Mouse (Mus musculus) kidney, adult 2 months (tissue): Measurements from ENCODE around the gene Rab37. TPM values are rescaled to one million over a fixed set of nuclear protein-coding genes. Genes with fewer than 3 reads are reported as not detected.

Source experiments
- DNase-seq: peaks from one replicate; pipeline ENCODE4 v3.0.0; 2021
- H3K27ac ChIP-seq: fragments of 200-500 bp; 2 replicates; pipeline ENCODE4 v1.5.1; 2012; ENCODE audit warnings: low read depth, low read length, control low read depth, inconsistent platforms; ENCODE audit not compliant: insufficient read depth
- H3K27me3 ChIP-seq: fragments of 200-500 bp; replicated peaks from 2 replicates; pipeline ENCODE4 v1.6.1; 2012; ENCODE audit warnings: mild to moderate bottlenecking, moderate library complexity, low read length, inconsistent platforms; ENCODE audit not compliant: control insufficient read depth, insufficient read depth
- H3K36me3 ChIP-seq: fragments of 200-500 bp; 2 replicates; pipeline ENCODE4 v1.6.1; 2012; ENCODE audit warnings: mild to moderate bottlenecking, moderate library complexity, low read length, inconsistent platforms; ENCODE audit not compliant: control insufficient read depth, insufficient read depth
- H3K4me1 ChIP-seq: fragments of 200-500 bp; 2 replicates; pipeline ENCODE4 v1.6.1; 2011; ENCODE audit warnings: low read length; ENCODE audit not compliant: control insufficient read depth, insufficient read depth
- H3K4me3 ChIP-seq: fragments of 200-500 bp; 2 replicates; pipeline ENCODE4 v1.5.1; 2011; ENCODE audit warnings: mild to moderate bottlenecking, low read depth, low read length, control low read depth; ENCODE audit not compliant: insufficient read depth
- CTCF ChIP-seq: fragments of 200-500 bp; conservative IDR thresholded peaks from 2 replicates; pipeline ENCODE4 v1.5.1; 2011; ENCODE audit warnings: low read depth, mild to moderate bottlenecking, control low read depth, low read length, moderate library complexity, mixed read lengths; ENCODE audit not compliant: insufficient read depth, insufficient read length
- POLR2A ChIP-seq: fragments of 200-500 bp; IDR thresholded peaks from one replicate; pipeline ENCODE4 v1.6.1; 2011; ENCODE audit warnings: low read depth, low read length, control low read depth
- WGBS: fragments of 180-500 bp; shearing (Covaris S2); methylation state at CpG from one replicate; pipeline ENCODE4 v1.1.7; 2018; 5-methylcytosine and 5-hydroxymethylcytosine counted together
- polyA plus RNA-seq: library from polyadenylated mRNA; depleted of rRNA; stranded (reverse); fragments of >200 nt; gene quantifications from 2 replicates; pipeline ENCODE4 v1.2.3, GENCODE M21; 2012

Rab37 gene
- polyA plus RNA-seq, 1 experiment: 1.1 TPM

DNA sequence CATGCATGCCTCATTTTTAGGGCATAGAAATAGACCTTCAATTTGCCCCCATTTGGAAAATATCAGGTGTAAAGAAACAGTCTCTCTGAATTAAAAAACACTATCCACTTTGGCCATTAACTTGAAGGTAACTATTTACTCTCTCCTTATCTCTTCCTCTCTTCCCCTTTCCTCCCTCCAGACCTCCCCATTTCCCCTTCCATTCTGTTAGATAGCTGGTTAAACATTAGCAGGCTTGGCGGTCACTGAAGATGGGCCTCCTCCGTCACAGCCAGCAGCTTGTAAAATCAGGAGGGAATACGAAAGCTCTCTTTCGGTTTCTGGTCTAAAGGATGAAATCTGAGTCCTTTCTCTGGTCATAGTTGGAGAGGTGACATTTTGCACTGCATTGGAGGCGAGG lies 15.4 kb upstream of the Rab37 start:
- no peak overlapping the region for H3K4me3 ChIP-seq
- WGBS: 40% methylated on average over 5 of the region's 5 CpGs
- H3K4me1 ChIP-seq: no peaks in the 10 kb centered on the region
- H3K27me3 ChIP-seq: no peaks in the 10 kb centered on the region
- no peak for DNase-seq
- no peaks in the 10 kb centered on the region for H3K36me3 ChIP-seq
- no peak overlapping the region for H3K27ac ChIP-seq
- no peak for TF ChIP-seq POLR2A

DNA sequence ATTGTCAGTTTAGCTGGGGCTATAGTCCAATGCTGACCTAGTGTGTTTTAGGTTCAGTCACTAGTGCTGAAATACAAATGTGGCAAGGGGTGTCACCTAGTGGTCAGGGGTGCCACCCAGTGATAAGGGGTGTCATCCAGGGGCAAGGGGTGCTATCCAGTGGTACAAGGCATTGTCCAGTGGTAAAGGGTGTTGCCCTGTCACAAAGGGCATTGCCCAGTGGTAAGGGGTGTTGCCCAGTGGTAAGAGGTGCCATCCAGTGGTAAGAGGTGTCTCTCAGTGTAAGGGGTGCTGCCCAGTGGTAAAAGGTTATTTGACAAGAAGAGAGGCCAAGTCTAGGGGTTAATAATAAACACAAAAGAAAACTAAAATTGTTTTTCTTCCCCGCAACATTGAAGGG lies 13.8 kb upstream of the Rab37 start:
- no peak for DNase-seq
- Histone ChIP-seq H3K27ac (no peak overlapping the region), H3K27me3 (no peaks in the 10 kb centered on the region), H3K36me3 (no peaks in the 10 kb centered on the region), H3K4me1 (no peaks in the 10 kb centered on the region), H3K4me3 (no peak overlapping the region)
- no peak for TF ChIP-seq POLR2A
- no peak for TF ChIP-seq CTCF
- 75% methylated on average over 1 of the region's 1 CpGs for WGBS

DNA sequence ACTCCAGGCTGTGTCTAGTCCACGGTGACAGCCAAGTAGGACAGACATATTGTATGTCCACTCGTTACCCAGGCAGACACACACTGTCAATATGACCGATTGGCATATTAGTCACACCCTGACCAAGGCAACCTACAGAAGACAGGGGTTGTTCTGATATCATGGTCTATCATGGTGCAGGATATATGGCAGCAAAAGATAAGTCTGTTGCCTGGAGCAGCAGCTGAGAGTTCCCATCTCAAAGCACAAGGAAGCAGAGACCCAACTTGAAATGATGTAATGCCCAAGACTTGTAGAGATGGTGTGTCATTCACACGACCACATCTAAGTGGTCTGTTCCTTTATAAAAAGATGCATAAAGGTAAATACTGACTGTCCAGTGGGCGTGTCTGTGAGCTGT lies 12.6 kb upstream of the Rab37 start:
- no peaks in the 10 kb centered on the region for H3K36me3 ChIP-seq
- no peaks in the 10 kb centered on the region for H3K27me3 ChIP-seq
- no peaks in the 10 kb centered on the region for H3K4me1 ChIP-seq
- TF ChIP-seq POLR2A (no peak), CTCF (no peak)
- no peak for DNase-seq
- 86% methylated on average over 5 of the region's 5 CpGs for WGBS
- no peak overlapping the region for H3K27ac ChIP-seq
- no peak overlapping the region for H3K4me3 ChIP-seq

DNA sequence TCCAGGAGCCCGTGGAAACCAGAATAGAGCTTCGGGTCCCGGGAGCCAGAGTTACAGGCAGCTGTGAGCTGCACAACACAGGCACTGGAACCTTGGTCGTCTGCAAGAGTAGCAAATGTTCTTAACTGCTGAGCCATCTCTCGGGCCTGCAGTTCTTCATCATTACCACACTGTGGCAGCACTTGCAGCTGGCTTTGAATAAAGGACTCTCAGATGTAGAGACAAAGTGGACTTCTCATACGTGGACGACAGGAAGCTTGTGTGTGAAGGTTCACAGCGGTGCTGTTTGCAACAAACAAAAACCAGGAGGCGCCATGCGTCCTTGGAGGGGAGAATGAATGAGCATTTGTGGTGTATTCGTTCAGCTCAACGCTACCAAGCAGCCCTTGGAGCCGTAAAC lies 10.3 kb upstream of the Rab37 start:
- no peak overlapping the region for H3K4me3 ChIP-seq
- H3K27ac ChIP-seq: no peak overlapping the region
- H3K36me3 ChIP-seq: no peaks in the 10 kb centered on the region
- WGBS: 32% methylated on average over 13 of the region's 13 CpGs
- no peaks in the 10 kb centered on the region for H3K4me1 ChIP-seq
- TF ChIP-seq POLR2A: no peak
- TF ChIP-seq CTCF: peak; percentile 84
- H3K27me3 ChIP-seq: no peaks in the 10 kb centered on the region
- DNase-seq: peak; percentile 59

DNA sequence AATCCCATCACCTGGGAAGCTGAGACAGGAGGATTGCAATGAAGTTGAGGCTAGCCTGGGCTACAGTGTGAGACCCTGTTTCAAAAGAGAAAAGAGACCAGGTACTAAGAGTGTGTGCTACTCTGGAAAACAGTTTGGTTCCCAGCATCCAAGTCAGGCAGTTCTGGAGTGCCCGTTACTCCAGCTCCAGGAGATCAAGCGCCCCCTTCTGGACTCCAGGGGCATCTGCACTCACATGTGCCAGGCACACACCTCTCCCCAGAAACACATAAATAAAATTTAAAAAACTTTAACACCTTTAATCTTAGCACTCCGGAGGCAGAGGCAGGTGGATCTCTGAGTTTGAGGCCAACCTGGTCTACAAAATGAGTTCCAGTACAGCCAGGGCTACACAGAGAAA lies 9.9 kb upstream of the Rab37 start:
- no peaks in the 10 kb centered on the region for H3K36me3 ChIP-seq
- WGBS: 71% methylated on average over 3 of the region's 3 CpGs

DNA sequence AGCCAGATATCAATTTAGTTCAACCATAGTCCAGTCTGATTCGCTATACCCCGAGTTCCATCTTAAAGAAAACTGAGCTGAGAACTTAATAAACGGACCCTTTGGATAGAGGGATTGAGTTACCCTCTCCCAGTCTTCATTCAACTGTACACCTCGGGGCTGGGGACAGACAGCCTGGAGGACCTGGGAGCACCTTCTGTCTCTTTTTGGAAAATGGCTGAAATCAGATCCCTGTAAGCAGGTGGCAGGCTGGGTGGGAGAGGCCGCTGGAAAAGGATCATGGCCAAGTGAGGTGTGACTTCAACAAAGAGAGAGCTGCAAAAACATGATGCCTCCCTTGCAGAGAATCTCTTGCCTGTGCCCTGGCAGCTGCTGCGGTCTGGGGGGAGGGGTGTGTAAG lies 9.0 kb upstream of the Rab37 start:
- H3K4me1 ChIP-seq: no peaks in the 10 kb centered on the region
- TF ChIP-seq POLR2A (no peak), CTCF (no peak)
- DNase-seq: no peak
- no peaks in the 10 kb centered on the region for H3K36me3 ChIP-seq
- H3K4me3 ChIP-seq: no peak overlapping the region
- H3K27ac ChIP-seq: no peak overlapping the region
- WGBS: 29% methylated on average over 6 of the region's 6 CpGs
- no peaks in the 10 kb centered on the region for H3K27me3 ChIP-seq

More for the DNA sequence above, 9.9 kb upstream of the Rab37 start:
- Histone ChIP-seq H3K27me3 (no peaks in the 10 kb centered on the region), H3K4me1 (no peaks in the 10 kb centered on the region), H3K27ac (no peak overlapping the region), H3K4me3 (no peak overlapping the region)
- DNase-seq: no peak
- TF ChIP-seq CTCF: no peak
- TF ChIP-seq POLR2A: no peak

DNA sequence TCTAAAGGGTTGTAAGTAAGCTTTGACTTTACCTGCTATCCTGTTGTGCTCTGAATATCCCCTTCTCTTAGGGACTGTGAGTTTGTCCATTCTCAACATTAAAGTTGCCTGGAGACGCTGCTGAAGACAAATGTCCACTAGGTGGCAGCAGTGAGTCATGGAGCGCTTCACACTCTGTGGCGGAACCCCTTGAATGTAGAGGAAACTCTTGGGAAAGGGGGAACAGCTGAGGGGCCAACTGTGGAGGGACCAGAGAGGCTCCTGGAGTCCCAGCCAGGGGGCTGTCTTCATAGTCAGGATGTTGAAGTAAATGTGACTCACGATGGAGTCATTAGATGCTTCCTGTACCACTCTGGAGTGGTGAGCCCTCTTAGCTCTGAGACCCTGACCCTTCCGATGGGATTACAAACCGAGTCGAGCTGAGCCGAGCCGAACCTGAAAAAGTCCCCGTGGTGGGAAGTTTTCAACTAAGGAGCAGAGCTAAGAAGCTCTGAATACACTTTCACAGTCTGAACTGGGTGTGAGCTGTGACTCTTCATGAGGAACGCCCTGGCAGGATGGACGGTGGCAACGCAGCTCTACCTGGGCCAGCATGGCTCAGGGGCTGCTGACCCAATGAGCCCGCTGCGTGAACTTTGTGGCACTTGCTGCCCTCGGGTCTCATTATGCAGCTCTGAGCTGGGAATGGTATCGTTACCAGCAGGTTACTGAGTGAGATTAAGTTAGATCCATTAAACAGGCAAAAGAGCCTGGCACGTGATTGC lies 7.7 kb upstream of the Rab37 start:
- peak; percentile 60 for DNase-seq

More for the DNA sequence above, 7.7 kb upstream of the Rab37 start:
- TF ChIP-seq CTCF: peak; percentile 82
- no peak for TF ChIP-seq POLR2A
- no peaks in the 10 kb centered on the region for H3K4me1 ChIP-seq
- no peak overlapping the region for H3K4me3 ChIP-seq
- no peak overlapping the region for H3K27ac ChIP-seq
- 35% methylated on average over 18 of the region's 18 CpGs for WGBS
- no peaks in the 10 kb centered on the region for H3K27me3 ChIP-seq
- H3K36me3 ChIP-seq: no peaks in the 10 kb centered on the region
